Mouse (Mus musculus): ENCODE data around the gene Gm5447.

Gm5447 gene

DNA sequence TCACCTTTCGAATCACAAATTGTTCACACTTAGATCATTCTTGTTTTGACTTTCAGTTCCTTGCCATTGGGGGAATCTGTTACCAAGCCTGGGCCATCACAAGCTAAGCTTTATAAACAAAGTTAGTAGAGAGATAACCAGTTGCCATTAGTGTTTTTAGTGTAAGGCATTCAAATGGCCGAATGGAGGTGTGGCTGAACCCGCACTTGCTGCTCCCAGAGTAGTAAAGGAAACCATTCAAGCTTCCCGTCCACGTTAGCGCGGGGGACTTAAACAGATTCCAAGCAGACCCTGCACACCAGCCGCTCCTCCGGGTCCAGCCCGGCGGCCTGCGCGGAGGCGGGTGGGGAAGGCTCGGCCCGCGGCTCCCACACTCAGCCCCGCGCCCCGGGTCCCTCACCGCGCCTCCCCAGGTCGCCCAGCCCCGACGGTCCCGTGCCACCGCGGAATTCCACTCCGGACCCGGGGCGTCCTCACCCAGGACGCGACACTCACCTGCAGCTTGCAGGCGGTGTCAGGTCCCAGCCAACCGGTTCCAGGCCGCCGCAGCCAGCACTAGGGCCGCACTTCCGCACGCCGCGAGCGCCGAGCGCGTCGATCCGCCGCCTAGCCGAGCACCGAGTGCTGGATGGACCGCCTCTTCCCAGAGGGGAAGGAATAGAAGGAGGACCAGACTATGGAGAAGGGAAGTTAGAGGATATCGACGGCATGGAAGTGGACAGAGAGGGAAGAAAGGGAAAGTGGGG, at the start of gene Gm5447, which contains the start of gene Exoc2:
Gene Gm5447 (plus strand): TSS at position 704 of the 746 bp plus-strand sequence.
Gene Exoc2 (minus strand): TSS at position 593 of the 746 bp plus-strand sequence.
- peak; percentile 75 to 78 for DNase-seq (ENCODE audit: low spot score in 2 of 2)

DNA sequence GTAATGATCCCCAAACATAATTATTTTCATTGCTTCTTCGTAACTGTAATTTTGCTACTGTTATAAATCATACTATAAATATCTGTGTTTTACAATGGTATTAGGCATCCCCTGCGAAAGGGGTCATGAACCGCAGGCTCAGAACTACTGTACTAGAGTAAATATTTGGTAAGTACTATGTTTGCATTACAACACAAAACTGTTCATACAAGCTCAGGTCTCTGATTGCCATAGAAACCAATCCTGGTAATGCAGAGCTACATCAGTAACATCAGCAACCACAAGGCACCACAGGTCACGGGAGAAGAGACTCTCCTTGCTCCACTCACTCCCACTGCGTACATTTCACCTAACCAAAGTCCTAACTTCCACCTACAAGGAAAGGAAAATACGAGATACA, 49.7 kb upstream of the Gm5447 start:
- DNase-seq (ENCODE audit: low spot score in 2 of 2) = no peak

DNA sequence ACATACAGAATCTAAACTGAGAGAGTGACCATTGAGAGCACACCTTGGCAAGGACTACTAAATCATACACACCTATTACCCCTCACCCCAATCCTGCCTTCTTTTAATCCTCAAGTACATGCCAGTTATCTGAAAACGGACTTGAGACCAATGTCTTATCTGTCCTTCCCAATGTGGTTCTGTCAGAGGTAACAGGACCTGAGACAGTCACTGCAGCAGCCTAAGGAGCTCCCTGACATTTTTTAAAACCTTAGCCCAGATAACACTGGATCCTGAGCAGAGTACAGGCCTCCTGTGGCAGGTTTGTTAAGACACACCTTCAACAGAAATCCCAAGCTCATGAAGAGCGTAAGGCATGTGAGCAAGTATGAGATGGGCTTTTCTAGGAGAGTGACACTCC, 44.9 kb upstream of the Gm5447 start:
- no peak for DNase-seq (ENCODE audit: low spot score in 2 of 2)

DNA sequence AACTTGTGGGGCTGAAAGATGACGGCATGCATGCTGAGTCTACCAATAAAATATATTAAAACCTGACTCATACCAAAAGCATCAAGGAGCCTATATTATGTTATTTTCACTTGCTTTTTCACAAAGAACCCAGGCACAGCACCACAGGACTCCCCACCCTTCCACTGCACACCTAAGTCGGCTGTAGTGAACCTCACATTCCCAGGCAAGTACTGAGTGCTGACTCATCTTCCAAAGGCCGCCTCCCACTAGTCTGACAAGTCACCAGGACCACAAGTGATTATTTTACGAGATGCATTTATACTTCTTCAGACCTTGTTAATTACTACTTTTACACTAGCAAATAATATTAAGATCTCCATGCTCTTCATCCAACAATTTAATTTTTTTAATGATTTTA, 42.4 kb upstream of the Gm5447 start:
- DNase-seq (ENCODE audit: low spot score in 2 of 2) = no peak

DNA sequence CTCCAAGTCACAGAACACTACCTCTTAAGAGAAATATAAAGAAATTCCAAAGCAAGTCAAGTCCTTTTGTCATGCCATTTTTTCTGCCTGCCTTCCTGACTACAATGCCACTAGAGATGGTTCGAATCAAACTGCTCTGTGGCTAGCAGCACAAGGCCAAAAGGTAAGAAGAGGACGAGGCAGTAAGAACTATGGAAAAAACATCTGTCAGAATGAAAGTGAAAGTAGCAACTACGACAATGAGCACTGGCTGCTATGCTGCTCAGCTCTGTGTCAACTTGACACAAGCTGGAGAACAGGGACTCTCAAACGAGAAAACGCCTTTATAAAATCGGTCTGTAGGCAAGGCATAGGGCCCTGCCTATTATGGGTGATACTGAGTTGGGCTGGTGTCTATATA, 41.0 kb upstream of the Gm5447 start:
- DNase-seq (ENCODE audit: low spot score in 2 of 2) = no peak

DNA sequence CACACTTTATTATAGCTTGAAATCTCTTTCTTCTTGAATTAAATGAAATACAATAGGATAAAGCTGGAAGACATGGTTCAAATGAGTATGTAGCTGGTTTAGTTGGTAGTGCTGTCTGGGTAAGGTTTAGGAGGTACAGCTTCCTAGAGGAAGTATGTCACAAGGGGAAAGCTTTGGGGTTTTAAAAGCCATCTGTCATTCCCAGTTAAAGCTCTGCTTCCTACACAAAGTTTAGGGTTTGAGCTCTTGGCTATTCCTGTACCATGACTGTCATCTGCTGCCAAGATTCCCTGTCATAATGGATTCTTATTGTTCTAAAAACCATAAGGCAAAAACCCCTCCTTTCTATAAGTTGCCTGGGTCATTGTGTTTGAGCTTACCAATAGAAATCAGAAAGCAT, 28.2 kb upstream of the Gm5447 start:
- DNase-seq (ENCODE audit: low spot score in 2 of 2) = no peak

DNA sequence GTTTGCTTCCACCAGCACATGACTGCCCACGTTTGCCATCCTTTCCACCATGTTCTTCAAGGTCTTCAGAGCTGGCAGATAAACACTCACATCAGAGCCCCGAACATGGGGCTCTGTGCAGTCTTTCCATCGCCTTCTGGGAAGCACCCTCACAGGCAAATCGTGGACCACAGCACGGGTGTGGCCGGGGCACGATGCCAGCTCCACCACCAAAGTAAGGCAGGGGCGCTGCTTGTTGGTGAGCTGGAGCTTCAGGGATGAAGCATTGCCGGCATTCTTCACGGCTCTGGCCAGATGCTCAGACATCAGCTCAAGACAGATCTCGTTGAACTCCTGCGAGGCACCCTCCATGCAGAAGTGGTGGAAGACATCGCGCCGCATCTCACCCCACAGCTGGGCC, 26.9 kb upstream of the Gm5447 start:
- DNase-seq (ENCODE audit: low spot score in 2 of 2) = no peak

DNA sequence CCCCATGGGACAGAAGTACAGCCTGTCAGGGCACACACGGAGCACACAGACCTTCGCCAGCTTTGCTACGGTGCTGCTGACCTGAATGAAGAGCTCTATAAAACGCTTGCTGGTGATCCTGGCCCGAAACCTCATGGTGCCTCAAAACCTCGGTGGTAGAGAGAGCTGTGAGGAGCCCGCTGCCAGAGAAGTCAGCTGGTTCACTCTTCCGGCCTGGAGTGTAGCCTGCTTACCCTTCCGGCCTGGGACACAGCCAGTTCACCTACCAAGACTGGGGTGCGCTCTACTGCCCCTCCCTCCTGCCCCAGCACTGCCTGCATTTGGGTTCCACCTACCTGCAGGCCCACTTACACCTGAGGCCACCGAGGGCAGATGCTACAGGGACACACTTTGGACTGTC, 26.5 kb upstream of the Gm5447 start, which contains the start of gene Hus1b:
Gene Hus1b (minus strand): TSS at position 220 of the 400 bp plus-strand sequence.
- DNase-seq (ENCODE audit: low spot score in 2 of 2) = no peak

DNA sequence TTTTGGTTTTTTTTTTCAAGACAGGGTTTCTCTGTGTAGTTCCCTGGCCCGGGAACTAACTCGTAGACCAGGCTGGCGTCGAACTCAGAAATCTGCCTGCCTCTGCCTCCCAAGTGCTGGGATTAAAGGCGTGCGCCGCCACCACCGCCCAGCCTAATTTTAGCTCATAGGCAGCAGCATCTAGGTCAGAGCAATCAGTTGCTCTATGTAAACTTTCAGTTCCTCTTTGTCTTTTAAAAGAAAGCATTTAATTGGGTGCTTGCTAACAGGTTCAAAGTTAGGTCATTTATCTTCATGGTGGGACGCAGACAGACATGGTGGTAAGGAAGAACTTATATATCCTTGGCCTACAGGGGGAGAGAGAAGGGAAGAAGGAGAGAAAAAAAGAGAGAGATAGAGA, 24.8 kb upstream of the Gm5447 start:
- no peak for DNase-seq (ENCODE audit: low spot score in 2 of 2)

DNA sequence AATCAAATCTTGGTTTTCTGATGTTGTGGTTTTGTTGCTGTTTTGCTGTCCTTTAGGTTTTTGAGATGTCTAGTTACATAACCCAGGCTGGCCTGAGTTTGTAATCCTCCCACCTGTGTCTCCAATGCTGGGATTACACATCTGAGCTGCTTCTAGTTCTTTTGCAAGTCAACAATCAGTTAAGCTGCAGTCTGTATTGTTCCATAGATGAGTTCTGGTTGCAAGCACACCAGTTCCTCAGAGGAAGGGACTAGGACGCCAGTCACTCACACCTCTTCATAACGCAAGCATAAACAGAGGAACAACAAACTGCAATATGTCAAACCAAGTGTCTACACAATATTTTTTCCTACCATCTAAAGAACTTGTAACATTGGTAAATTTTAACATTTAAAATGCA, 22.0 kb upstream of the Gm5447 start:
- no peak for DNase-seq (ENCODE audit: low spot score in 2 of 2)

DNA sequence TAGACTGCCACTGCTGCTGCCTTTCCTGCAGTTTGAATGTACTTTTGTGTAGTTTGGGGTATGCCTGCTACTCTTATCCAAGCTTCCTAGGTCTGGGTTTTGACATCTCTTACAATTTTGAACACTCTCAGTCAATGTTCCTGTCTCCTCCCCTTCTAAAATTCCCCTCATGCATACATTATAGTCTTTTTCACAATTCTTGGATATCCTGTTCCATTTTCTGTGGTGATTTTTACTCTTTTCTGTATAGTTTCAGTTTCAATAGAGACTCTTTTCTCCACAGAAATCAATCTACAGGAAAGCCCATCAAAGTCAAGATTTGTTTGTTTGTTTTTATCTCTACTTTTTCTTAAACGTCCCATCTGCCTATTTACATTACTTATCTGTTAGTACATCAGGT, 20.4 kb upstream of the Gm5447 start:
- DNase-seq (ENCODE audit: low spot score in 2 of 2) = no peak

DNA sequence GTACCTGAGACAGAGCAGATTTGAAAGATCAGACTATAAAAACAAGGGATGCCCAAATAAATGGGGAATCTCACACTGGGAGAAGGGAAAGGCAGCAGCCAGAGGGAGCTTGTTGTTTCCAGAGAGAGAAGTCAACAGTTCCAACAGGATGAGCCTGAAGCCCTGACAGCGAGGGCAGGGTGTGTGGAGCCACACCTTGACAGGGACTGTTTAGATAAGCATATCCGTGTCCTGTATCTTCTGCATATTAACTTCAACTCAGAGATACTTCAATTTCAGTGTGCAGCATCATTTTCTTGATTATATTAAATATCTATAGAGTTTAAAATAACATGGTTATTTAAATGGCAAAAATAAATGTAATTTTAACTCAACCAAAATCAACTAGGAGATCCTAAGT, 13.3 kb upstream of the Gm5447 start:
- DNase-seq (ENCODE audit: low spot score in 2 of 2) = no peak

DNA sequence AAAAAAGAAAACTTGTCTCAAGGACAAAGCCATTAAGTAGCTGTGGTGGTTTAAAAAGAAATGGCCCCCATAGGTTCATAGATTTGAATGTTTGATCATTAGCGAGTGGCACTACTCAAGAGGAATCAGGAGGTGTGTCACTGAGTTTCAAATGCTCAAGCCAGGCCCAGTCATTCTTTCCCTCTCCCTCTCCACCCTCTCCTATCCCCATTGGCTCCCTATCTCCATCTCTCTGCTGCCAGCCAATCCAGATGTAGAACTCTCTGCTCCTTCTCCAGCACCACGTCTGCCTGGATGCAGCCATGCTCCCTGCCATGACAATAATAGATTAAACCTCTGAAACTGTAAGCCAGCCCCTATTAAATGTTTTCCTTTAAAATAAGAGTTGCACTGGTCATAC, 12.1 kb upstream of the Gm5447 start:
- no peak for DNase-seq (ENCODE audit: low spot score in 2 of 2)

DNA sequence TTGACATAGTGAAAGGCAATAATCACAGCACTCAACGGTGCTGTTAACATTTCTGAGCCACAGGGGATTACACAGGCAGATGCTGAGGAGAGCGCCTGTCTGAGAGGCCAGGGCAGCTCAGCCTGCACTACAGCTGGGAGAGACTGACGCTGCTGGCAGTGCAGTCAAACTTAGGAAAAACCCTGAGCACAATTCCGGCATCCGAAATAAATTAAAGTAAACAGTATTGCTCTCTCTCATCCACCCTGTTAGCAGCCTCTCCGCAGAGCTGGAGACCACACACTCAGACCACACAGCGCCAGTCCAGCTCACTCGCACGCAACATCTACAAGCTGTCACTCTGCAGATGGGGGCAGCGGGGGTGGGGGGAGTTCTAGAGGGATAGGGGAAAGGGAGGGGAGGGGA, 7.5 kb upstream of the Gm5447 start:
- DNase-seq (ENCODE audit: low spot score in 2 of 2) = no peak

DNA sequence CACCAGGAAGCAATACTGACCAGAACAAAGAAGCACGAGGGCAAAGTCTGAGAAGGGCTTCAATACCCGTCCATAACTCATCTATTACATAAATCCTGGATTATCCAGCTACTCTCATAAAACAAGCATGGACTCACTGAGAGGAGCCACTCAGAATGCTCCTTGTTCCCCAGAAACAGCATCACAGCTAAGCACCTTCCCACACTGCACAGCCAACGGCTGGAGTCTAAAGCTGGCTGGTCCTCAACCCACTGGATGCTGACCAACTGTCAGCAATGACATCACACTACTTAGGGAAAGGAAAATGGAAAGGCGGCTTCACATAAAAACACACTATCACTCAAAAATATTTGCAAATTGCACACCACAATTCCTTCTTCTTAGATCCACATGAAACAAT, 5.7 kb upstream of the Gm5447 start:
- no peak for DNase-seq (ENCODE audit: low spot score in 2 of 2)

DNA sequence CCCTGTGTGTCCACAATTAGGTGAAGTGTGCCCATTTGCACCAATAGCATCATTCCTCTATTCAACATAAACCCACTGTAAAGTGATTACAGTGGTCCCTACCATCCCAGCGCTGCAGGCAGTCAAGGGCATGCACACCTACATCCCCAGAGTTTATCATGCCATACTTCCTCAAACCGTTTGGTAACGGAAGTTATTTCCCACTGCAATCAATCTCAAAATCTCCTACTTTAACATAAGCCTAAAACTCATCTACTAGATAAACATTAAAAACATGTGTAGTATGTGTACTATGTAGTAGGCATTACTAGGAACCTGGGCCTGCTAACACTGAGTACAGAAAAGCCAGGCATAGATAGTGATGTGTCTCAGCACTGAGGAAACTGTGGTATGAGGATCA, 3.0 kb upstream of the Gm5447 start:
- DNase-seq (ENCODE audit: low spot score in 2 of 2) = no peak

DNA sequence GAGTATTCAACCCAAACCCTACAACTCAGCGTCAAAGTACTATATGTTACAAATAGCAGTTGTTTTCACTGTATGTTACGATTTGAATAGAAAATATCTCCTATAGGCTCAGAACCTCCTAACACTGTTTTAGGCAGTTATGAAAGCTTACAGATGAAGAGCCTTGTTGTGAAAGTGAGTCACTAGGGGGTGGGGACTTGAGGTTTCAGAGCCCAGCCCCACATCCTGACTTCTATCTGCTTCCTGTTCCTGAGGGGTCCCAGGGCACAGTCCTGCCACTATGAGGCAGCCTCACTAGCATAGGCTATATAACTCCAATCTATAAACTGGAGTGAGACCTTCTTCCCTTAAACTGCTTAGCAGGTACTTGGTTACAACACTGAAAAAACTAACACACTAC, 1.9 kb upstream of the Gm5447 start:
- no peak for DNase-seq (ENCODE audit: low spot score in 2 of 2)

DNA sequence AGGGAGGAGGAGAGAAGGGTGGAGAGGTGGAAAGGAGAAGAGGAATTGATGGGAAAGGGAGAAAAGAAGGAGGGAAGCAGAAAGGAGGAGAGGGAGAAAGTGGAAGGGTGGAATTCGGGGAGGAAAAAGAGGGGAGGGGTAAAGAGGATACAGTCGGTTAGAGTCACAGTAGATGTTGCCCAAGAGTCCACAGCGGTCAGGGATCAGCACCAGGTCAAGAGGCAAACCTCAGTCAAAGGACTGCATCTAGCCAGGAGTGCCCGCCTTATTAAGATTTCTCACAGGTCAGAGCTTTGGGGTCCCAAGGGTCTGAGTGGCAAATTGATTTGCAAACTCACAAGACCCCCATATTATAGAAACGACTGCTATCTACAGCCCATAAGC, 235 bp downstream of the Gm5447 start:
- DNase-seq (ENCODE audit: low spot score in 2 of 2) = no peak

DNA sequence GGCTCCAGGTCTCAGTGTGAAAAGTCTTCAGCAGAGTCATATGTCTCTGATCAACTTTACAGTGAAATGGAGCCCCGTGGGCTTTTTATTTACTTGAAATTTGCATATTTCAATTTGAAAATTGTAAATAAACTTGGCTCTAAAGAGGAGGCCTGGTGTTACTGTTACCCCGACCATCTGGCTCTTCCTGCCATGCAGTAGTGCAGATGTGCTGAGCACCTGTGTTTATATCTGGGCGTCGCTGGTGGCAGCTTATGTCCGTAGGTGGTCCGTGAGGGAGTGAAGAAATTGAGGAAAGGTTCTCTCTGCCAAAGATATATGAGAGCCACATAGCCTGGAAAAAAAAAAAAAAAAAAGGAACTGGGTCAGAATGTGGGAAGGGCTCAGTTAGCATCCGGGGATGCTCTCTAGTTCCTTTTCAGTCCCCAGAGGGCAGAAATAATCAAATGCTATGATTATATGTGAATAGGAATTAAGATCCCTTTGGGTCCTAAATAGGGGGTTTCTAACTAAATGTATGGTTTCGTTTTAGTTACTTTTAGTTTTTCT, 2.6 kb downstream of the Gm5447 start:
- DNase-seq (ENCODE audit: low spot score in 2 of 2) = no peak

DNA sequence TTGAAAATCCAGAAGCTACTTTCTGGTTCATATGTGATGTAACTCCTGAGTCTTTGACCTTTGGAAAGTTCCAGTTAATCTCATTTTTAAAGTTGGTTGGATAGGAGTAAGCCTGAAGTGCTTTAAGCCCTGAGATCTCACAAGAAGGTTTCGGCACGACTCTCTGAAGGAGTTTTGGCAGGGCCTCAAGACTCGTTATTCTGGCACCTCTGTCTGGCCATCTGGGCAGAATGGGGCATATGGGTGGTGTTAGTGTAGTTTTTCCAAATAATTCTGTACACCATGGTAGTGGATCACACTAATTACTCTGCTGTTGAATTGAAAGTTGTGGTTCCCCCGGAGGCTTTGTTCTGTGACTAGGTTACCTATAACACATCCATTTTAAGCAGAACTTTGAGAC, 4.2 kb downstream of the Gm5447 start:
- no peak for DNase-seq (ENCODE audit: low spot score in 2 of 2)

DNA sequence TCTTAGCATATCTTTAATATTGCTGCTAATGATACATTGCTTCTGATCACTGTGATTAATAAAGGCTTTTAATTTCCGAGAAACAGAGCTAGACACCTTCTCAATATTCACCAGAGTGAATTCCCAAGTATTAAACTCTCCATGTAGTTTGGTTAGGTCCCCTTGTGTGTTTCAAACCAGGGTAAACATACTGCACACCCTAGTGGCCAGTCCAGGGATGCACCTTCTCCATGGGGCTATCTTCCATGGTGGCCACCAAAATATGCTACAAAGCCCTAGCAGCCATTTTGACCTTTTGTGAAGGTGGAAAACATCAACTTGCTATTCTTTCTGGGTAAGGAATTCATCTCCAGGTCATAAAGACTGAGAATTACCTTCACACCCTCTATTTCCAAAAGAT, 7.7 kb downstream of the Gm5447 start:
- no peak for DNase-seq (ENCODE audit: low spot score in 2 of 2)

DNA sequence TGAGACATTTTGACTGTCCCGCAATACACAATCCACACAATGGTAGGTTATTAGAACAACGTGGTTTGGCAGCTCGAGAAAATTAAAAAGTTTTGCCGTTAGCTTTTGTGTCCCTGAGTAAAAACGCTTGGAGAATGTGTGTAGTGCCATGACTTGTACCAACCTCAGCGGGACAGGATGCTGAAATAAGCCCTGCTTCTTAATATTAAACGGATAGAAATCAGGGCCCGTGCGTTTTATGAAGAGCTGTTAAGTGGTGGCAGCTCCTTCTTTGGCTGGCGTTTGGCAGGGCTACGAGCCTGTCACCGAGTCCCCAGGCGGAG, 11.2 kb downstream of the Gm5447 start:
- no peak for DNase-seq (ENCODE audit: low spot score in 2 of 2)

DNA sequence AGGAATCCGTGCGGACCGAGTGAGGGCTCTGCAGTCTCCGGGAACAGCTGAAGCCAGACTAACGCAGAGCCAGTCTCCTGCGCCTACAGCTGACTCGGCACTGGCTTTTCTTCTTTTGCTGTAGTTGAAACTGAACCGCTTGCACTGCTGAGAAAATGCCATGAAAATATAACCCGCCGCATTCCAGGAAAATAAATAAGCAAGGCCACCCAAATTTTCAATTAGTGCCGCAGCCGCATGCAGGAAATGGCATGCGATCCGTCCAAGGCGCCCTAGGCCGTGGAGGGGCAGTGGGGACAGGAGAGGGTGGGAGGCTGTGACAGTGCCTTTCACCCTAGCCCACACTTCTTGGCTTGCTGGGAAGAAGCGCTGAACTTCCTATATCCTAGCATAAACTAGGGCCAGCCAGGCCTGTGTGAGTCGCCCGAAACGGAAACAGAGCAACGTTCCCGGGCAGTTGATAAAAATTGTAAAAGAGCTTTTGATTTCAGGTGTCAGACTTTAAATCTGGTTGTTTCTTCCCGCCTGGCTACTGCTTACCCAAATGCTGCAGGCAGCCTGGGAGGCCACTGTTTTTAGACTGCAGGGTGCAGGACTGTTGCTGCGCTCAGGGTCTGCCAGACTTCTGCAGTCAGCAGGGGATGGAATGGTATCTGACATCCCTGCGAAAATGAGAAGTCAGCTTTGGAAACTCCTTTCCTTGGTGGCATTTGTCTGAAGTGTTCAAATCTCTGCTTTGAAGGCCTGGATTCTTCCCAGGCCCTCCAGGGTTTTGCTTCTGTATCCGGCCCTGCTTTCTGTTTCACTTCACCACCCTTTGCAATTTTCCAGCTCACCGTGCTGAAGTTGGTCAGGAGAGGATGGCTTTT, 11.8 kb downstream of the Gm5447 start:
- no peak for DNase-seq (ENCODE audit: low spot score in 2 of 2)
